ENCODE assay signal across 33 mouse cellular contexts in the genomic region with DNA sequence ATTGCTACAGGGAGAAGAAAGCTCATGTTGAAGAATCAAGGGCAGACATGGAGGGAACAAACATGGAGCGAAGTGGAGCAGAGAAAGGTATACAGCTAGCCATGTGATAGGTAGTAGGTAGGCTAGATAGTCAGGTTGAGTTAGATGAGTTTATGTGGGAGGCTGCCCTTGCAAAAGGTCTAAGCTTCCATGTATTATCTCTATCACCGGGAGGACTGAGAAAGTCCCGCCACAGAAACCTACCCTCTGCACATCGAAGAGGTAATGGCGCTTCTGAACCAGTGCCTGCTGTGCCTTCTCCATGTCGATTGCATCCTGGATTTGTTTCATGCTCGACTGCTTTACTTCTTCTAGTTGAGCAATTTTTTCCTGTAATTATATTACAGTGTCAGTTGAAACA.
"Had no signal": no experiment of that assay in that cellular context is flagged by ENCODE, and none has a peak within 500 bp of the region (broad histone marks: within the 10 kb centered on the region; RNA-seq: fewer than 3 reads in every experiment).

No protein-coding gene starts in this region.

- H3K27ac ChIP-seq: heart, embryonic 13.5 days; heart, embryonic 15.5 days; hindbrain, embryonic 10.5 days; hindbrain, embryonic 12.5 days; hindbrain, embryonic 13.5 days; hindbrain, embryonic 14.5 days; hindbrain, embryonic 15.5 days; hindbrain, postnatal 0 days; intestine, embryonic 15.5 days; kidney, embryonic 15.5 days; kidney, postnatal 0 days; layer of hippocampus, adult 2 months; left cerebral cortex, adult 2 months had no signal

- DNase-seq: heart, postnatal 10 days; heart, postnatal 36 days; heart, postnatal 4 days; kidney, adult 11 months; kidney, adult 18-20 months; kidney, adult 2 months; kidney, adult 8-10 months; kidney, adult 9 months; kidney, postnatal 10 days; kidney, postnatal 14 days; kidney, postnatal 25 days; kidney, postnatal 36 days; kidney, postnatal 4 days; layer of hippocampus, adult 9-11 months; layer of hippocampus, postnatal 36 days had no signal

- H3K4me1 ChIP-seq: hindbrain, embryonic 10.5 days; hindbrain, embryonic 12.5 days; intestine, embryonic 15.5 days had no signal

- ATAC-seq: hindbrain, embryonic 16.5 days; hindbrain, postnatal 0 days; inflammation-experienced regulatory T-cells, adult 6 months; intestine, embryonic 15.5 days; intestine, embryonic 16.5 days; intestine, postnatal 0 days had no signal

- H3K27me3 ChIP-seq: heart, embryonic 13.5 days; heart, embryonic 15.5 days; hindbrain, embryonic 12.5 days; hindbrain, embryonic 13.5 days; hindbrain, embryonic 15.5 days; intestine, embryonic 15.5 days; kidney, embryonic 15.5 days had no signal

- H3K9me3 ChIP-seq: heart, embryonic 13.5 days; heart, embryonic 15.5 days; hindbrain, embryonic 10.5 days; hindbrain, embryonic 12.5 days; hindbrain, embryonic 13.5 days; hindbrain, embryonic 15.5 days; intestine, embryonic 15.5 days; kidney, embryonic 15.5 days had no signal

- H3K9ac ChIP-seq: heart, embryonic 13.5 days; heart, embryonic 15.5 days; hindbrain, embryonic 12.5 days; hindbrain, embryonic 13.5 days; hindbrain, embryonic 14.5 days; hindbrain, embryonic 15.5 days; intestine, embryonic 15.5 days; kidney, embryonic 15.5 days had no signal

- H3K4me3 ChIP-seq: heart, embryonic 13.5 days; heart, embryonic 15.5 days; hindbrain, embryonic 10.5 days; hindbrain, embryonic 12.5 days; hindbrain, embryonic 13.5 days; hindbrain, embryonic 15.5 days; intestine, embryonic 15.5 days; kidney, embryonic 15.5 days; layer of hippocampus, adult 2 months; left cerebral cortex, adult 2 months had no signal

- H3K4me2 ChIP-seq: heart, embryonic 11.5 days; heart, embryonic 13.5 days; heart, embryonic 15.5 days; hindbrain, embryonic 12.5 days; hindbrain, embryonic 13.5 days; hindbrain, embryonic 14.5 days; hindbrain, embryonic 15.5 days; intestine, embryonic 15.5 days; kidney, embryonic 15.5 days had no signal
